Mouse (Mus musculus) thymus, postnatal 10 days (tissue): ENCODE measurements around the gene Msto1.
"Not testable (repeated sequence)": the region's sequence is repeated elsewhere in the genome, so short reads cannot be mapped to it uniquely, and the experiment has no call there.

Source experiments
- DNase-seq, 2 experiments: peaks; one replicate each; pipeline ENCODE4 v3.0.0; 2021; ENCODE audit warnings: low spot score in 2 of 2

The Msto1 gene

GRCm38 (mm10) chr3:88913511-88914383 lies at the start of gene Msto1:
Gene Msto1 (minus strand): TSS chr3:88913999.
- peak; percentile 90 to 91 for DNase-seq

DNA sequence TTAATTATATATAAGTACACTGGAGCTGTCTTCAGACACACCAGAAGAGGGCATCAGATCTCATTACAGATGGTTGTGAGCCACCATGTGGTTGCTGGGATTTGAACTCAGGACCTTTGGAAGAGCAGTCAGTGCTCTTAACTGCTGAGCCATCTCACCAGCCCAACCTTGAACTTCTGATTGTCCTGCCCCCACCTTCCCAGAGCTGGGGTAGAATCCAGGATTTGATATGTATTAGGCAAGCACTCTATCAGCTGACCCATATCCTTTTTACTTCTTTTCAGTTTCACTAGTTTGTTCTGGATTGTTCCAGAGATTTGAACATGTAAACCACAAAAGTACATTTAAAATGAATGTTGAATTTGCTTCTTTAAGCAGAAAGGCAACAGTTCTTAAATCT lies 49.4 kb upstream of the Msto1 start:
- not testable (repeated sequence) for DNase-seq

GRCm38 (mm10) chr3:88953736-88954135 lies 39.9 kb upstream of the Msto1 start:
- DNase-seq, result no peak

GRCm38 (mm10) chr3:88953246-88953645 lies 39.4 kb upstream of the Msto1 start:
- DNase-seq, result no peak

GRCm38 (mm10) chr3:88951327-88951800 lies 37.6 kb upstream of the Msto1 start:
- DNase-seq, result no peak

DNA sequence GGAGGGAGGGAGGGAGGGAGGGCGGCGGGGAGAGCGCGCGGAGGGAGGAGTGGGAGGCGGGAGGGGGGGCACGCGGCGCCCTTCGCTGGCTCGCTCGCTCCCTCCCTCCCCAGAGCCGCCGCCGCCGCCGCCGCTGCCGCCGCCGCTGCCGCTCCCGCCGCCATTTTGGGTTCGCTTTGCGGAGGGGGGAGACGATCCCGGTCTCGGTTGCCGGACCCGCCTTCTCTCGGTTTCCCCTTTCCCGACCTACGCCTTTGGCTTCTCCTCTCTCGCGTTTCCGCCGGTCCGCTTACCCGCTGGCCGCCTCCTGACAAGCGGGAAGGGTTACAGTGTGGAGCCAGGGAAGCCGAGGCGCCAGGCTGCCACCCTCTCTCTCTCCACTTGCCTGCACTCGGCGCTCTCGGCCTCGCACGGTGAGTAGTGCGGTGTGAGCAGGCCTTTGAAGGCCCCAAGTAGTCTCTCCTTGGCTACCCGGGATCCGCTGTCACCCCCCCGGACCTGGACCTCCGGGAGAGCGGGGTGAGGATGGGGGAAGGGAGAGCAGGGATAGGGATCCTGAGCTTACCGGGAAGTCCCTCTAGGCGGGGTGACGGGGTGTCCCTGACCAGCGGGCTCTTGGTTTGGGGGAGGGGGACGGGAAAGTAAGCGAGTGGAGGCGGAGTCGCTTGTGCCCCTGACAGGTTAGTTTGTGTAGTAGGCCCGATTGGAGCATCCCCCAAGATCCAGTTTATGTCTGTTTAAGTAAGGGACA lies 37.0 kb upstream of the Msto1 start, which contains the start of the genes Ash1l and Dap3:
Gene Ash1l, plus strand, starts transcription at position 47 of the 751 bp plus-strand sequence.
Gene Dap3, minus strand, starts transcription at position 606 of the 751 bp plus-strand sequence.
- DNase-seq, result peak; percentile 70 to 78

DNA sequence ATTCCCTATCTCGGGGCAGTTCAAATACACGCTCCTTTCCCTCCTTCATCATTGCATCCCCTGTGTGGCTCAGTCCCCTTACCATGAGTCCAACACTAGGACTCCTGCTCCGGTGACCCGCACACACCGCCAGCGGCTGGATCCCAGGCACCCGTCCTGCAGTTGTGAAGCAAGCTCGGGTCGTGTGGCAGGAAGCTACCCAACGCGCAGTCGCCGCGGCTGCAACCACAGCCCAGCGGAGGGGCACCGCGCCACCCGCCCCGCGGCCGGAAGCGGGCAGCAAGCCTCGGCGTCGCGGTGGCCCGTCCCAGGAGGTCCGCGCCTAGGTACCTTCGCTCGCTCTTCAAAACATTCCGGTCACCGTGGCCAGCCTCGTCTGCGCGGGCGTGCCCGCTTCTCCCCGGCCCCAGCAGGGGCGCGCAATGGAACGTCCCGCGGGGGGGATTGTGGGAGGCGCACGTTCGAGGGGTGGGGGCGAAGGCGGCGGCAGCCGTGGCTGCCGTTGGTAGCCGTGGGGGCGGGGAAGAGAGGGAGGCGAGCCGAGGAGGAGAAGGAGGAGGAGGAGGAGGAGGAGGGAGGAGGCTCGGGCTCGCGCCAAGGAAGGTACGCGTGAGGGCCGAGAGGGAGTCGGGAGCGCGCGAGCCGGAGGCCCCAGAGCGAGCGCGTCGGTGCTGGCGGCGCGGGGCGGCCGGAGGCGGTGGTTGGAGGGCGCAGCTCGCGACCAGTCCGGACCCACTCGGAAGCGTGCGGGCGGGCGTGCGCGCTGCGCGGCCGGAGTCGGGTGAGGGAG lies 36.2 kb upstream of the Msto1 start:
- peak; percentile 92 to 94 for DNase-seq

GRCm38 (mm10) chr3:88944109-88944508 lies 30.3 kb upstream of the Msto1 start:
- no peak for DNase-seq

DNA sequence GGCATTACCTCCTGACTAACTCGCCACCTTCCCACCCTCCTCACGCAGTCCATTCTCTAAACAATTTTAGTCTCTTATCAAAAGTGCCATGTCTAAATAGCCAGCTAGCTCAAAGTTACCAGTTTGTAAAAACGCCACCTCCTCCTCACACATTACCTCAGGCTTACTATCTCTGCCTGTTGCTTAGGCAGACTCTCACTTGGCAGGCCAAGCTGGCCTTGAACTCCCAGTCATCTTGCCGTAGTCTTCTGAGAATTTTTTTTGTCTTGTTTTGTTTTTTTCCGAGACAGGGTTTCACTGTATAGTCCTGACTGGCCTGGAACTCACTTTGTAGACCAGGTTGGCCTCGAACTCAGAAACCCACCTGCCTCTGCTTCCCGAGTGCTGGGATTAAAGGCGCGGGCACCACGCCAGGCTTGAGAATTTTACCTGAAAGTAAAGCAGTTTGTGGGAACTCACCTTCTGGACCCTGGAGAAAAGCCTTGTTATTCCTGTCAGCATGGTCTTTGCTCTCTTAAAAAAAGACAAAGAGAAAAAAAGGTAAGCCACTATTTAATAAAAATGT lies 28.6 kb upstream of the Msto1 start:
- no peak for DNase-seq

DNA sequence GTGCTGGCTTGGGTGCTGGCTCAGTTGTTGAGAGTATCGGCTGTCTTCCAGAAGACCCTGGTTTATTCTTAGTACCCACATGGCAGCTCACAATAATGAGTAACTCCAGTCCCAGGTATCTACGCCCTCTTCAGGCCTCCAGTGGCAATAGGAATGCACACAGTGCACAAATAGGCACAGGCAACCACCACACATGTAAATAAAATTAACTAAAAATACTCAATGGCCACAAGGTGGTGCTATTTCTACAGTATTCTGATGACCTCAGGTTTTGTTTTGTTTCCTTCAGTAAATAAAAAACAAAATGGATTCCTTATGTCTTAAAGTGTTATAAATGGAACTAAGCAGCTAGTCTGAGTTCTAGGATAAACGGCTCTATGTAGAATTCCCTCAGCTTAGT lies 25.9 kb upstream of the Msto1 start:
- DNase-seq, result peak in 1 of 2 experiments; percentile 40

GRCm38 (mm10) chr3:88939071-88939470 lies 25.3 kb upstream of the Msto1 start:
- DNase-seq, result no peak

DNA sequence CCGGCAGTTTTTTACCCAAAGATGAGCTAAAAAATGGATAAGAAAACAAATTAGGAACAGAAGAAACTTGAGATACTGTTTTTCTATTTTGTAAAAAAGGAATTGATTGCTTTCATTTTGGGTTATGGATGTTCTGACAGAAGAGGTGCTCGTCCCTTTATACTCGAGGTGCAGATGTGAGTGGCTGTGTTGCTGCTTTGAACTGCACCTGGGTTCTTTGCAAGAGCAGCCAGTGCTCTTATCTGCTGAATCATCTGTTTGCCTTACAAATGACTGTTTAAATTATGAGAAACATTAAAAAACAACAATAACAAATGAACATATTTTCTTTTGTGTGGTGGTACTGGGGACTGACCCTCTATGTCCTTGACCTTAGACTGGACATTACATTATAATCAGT lies 15.7 kb upstream of the Msto1 start:
- DNase-seq, result peak; percentile 30 to 37

GRCm38 (mm10) chr3:88925651-88926050 lies 11.9 kb upstream of the Msto1 start:
- DNase-seq, result no peak

DNA sequence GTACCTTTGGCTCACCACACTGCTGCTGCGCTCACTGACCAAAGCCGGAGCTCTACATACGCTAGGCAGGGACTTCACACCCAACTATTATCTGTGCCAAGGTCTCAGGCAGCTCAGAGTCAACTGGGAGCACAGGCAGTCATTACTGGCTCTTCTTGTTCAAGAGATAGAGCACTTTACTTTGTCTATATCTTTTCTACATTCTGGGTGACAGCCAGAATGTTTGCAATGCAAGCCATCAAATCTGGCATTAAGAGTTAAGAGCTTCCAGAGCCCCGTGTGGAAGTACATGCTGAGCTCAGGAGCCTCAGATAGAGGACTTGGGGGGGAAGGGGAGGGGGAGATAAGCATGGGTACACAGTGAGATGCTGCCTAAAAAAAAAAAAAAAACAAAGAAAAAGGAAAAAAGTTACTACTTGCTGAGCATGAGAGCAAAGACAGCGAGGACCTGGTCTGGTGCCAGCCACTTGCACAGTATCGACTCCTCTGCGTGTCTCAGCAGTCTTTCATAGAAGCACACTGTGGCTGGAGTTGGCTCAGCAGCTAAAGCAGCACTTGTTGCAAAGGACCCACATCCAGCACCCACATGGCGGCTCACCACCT lies 10.3 kb upstream of the Msto1 start:
- no peak for DNase-seq

GRCm38 (mm10) chr3:88921411-88921810 lies 7.6 kb upstream of the Msto1 start:
- no peak for DNase-seq

GRCm38 (mm10) chr3:88918981-88919380 lies 5.2 kb upstream of the Msto1 start:
- no peak for DNase-seq

DNA sequence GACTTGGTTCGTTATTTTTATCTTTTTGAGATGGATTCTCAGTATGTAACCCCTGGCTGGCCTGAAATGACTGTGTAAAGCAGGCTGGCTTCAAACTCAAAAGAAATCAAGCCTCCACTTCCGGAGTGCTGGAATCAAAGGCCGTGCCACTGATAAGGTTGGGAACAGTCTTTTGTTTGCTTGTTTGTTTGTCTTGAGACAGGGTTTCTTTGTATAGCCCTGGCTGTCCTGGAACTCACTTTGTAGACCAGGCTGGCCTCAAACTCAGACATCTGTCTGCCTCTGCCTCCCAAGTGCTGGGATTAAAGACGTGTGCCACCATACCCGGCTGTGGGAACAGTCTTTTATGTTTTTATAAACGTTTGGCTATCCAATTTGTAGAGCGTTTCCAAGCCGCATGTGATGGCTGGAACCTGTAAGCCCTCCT lies 598 bp upstream of the Msto1 start:
- no peak for DNase-seq

DNA sequence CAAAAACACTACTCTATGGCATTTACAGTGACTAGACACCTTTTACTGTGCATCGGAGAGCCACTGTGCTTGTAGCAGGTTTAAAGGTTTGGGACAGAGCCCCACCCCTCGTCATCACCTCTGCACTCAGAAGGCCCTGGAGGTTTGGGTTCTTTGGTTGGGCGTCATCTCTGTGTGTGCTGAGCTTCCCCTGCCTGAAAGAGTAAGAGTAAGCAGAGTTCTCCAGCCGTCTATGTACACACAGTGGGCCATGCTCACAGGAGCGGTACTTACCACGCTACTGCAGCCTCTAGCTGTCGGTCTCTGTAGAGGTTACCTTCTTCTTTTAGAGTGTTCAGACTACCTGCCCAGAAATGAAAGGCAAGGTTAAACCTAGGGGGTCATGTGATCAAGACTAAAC lies 1.2 kb downstream of the Msto1 start:
- no peak for DNase-seq

- no peak for DNase-seq
Measured at GRCm38 (mm10) chr3:88906393-88907159, 7.2 kb downstream of the Msto1 start.

GRCm38 (mm10) chr3:88905741-88906140 lies 8.1 kb downstream of the Msto1 start:
- no peak for DNase-seq
